In the genomic region with DNA sequence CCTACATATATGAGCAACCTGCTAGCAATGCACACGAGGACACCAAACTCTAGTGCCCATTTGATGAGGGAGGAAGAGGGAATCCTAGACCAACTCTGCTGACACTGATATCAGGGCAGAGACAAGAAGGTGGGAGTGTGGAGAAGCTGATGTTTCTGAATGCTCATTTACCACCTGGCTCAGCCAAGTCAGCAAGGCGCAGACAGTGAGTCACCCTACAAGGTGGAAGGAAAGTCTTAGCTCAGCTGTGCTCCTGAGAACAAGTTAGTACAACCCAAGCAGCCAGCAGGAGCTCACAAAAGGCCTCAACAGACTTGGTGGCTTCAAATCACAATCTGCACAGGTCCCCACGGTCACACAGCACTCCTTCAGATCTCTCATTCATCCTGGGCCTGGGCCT, we compare ENCODE assay signal across 23 mouse cellular contexts. TPM values are rescaled to one million over a fixed set of nuclear protein-coding genes. Genes with fewer than 3 reads are reported as not detected.
A peak's percentile ranks its signal among the peaks of the same experiment; 100 is the strongest.
DNase-seq lines count a peak whose midpoint lies in the region; ATAC-seq lines count a peak whose summit lies in the region.
"Had no signal": no experiment of that assay in that cellular context is flagged by ENCODE, and none has a peak within 500 bp of the region (broad histone marks: within the 10 kb centered on the region; RNA-seq: fewer than 3 reads in every experiment).

No protein-coding gene starts in this region.

- ATAC-seq in frontal cortex, adult (ENCODE audit: low TSS enrichment), result peak; percentile 51; the same call in 1 of the 2 replicates
- ATAC-seq in stomach, embryonic 15.5 days (ENCODE audit: insufficient read depth, low FRiP score, low read depth), result no peak
- ATAC-seq: activated CD4-positive, CD25-positive, alpha-beta regulatory T cell, adult 4 months; forebrain, embryonic 13.5 days; forebrain, postnatal 0 days; hindbrain, postnatal 0 days; Patski had no signal

- WGBS in stomach, embryonic 15.5 days, result 69% methylated on average over 3 of the region's 3 CpGs

- H3K4me1 ChIP-seq in stomach, embryonic 15.5 days, result peaks cover 16% of the 10 kb centered on the region

- H3K36me3 ChIP-seq in stomach, embryonic 15.5 days, result 0 out of 2 replicates have a peak, but pooled peaks cover 4% of the 10 kb centered on the region
- H3K36me3 ChIP-seq: heart, embryonic 15.5 days had no signal

- no peaks in the 10 kb centered on the region for H3K27me3 ChIP-seq in stomach, embryonic 15.5 days (replicated peaks)
- H3K27me3 ChIP-seq: CH12.LX; forebrain, embryonic 13.5 days; heart, embryonic 15.5 days; hindbrain, embryonic 13.5 days; Patski had no signal

- no peaks in the 10 kb centered on the region for H3K9me3 ChIP-seq in stomach, embryonic 15.5 days
- H3K9me3 ChIP-seq: embryonic facial prominence, embryonic 10.5 days; forebrain, embryonic 13.5 days; heart, embryonic 15.5 days; hindbrain, embryonic 13.5 days had no signal

- H3K27ac ChIP-seq in stomach, embryonic 15.5 days, result peak overlapping the region; percentile 28; the same call in 1 of the 2 replicates
- H3K27ac ChIP-seq: embryonic facial prominence, embryonic 10.5 days; forebrain, embryonic 13.5 days; heart, adult 2 months; heart, embryonic 15.5 days; hindbrain, embryonic 13.5 days; hindbrain, postnatal 0 days had no signal

- no peak overlapping the region for H3K4me3 ChIP-seq in stomach, embryonic 15.5 days (replicated peaks)
- H3K4me3 ChIP-seq: embryonic facial prominence, embryonic 10.5 days; forebrain, embryonic 13.5 days; heart, adult 2 months; heart, embryonic 15.5 days; hindbrain, embryonic 13.5 days had no signal

- H3K4me2 ChIP-seq in stomach, embryonic 15.5 days, result no peak overlapping the region
- H3K4me2 ChIP-seq: forebrain, embryonic 13.5 days; heart, embryonic 11.5 days; heart, embryonic 15.5 days; hindbrain, embryonic 13.5 days had no signal

- no peak for DNase-seq in frontal cortex, postnatal 25 days (ENCODE audit: low spot score in 2 of 2)
- DNase-seq in right cerebral cortex, adult 18-20 months, result peak; percentile 32
- no peak for DNase-seq in right cerebral cortex, postnatal 10 days (ENCODE audit: low spot score in 2 of 2)
- no peak for DNase-seq in spleen, postnatal 4 days (ENCODE audit: low spot score in 2 of 2)
- no peak for DNase-seq in liver
- DNase-seq: adrenal gland, postnatal 25 days; cerebellum, adult 2 months; cerebellum, postnatal 10 days; forebrain, postnatal 0 days; gastrocnemius, postnatal 14 days; heart, adult 2 months; heart, postnatal 14 days had no signal

- no peak overlapping the region for H3K9ac ChIP-seq in stomach, embryonic 15.5 days
- H3K9ac ChIP-seq: forebrain, embryonic 13.5 days; forebrain, postnatal 0 days; heart, embryonic 15.5 days; hindbrain, embryonic 13.5 days had no signal

RNA-seq across cellular contexts. Expression of gene Qsox2, which starts 6.0 kb away (rescaled TPM):
- polyA plus RNA-seq in stomach, embryonic 15.5 days (2015; fragmentation: Nextera tagmentation; extraction: Ambion mirVana), result 26.1 and 32.4 TPM in 2 replicates

RNA-seq across cellular contexts. Expression of gene Lhx3, which starts 23.3 kb away (rescaled TPM):
- 0.08 TPM in 1 of 2 replicates, not detected in the other for polyA plus RNA-seq in stomach, embryonic 15.5 days (2015; fragmentation: Nextera tagmentation; extraction: Ambion mirVana)
- polyA plus RNA-seq: activated CD4-positive, CD25-positive, alpha-beta regulatory T cell, adult 4 months; forebrain, postnatal 0 days; heart, adult 2 months; heart, embryonic 15.5 days; Patski had no signal
